Mouse (Mus musculus): ENCODE measurements around the gene Olfr987. TPM values are rescaled to one million over a fixed set of nuclear protein-coding genes. Genes with fewer than 3 reads are reported as not detected.
"Not testable (repeated sequence)": the region's sequence is repeated elsewhere in the genome, so short reads cannot be mapped to it uniquely, and the experiment has no call there.

The Olfr987 gene
- not detected in 2 replicates for total RNA-seq (2014; rRNA removed)
- not detected in 2 replicates for polyA plus RNA-seq (2015; fragmentation: Nextera tagmentation; extraction: Ambion mirVana)

DNA sequence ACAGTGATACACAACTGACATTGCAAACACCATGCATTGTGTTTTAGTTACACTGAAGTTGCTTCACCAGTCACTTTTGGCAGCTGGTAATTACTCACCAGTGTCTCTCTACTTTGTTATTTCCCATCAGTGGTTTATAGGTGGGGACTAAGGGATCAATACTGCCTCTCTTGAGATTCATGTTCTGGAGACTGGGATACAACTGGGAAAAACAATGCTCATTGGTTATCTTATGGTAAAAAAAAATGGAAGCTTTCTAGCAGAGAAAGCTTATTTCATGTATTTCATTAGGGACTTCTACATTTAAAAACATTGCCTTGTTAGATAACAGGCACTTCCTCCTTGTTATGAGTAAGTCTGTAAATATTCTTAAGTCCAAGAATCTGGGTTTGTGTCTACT, at the start of gene Olfr987:
TSS of gene Olfr987 (minus strand) at position 101 of the 400 bp plus-strand sequence.
- H3K4me3 ChIP-seq (ENCODE audit: low read depth, low read length); H3K27ac ChIP-seq (ENCODE audit: low read depth, low read length); ATAC-seq (ENCODE audit: low FRiP score); H3K9ac ChIP-seq (replicated peaks; ENCODE audit: low read length, poor library complexity, severe bottlenecking); H3K9me3 ChIP-seq (ENCODE audit: low read length); H3K4me1 ChIP-seq (ENCODE audit: insufficient read depth, low read length); H3K27me3 ChIP-seq (ENCODE audit: insufficient read depth, low read length); H3K4me2 ChIP-seq (ENCODE audit: low read depth, low read length, poor library complexity, severe bottlenecking); DNase-seq (ENCODE audit: low spot score); H3K36me3 ChIP-seq (ENCODE audit: insufficient read depth, low read length): not testable (repeated sequence)

DNA sequence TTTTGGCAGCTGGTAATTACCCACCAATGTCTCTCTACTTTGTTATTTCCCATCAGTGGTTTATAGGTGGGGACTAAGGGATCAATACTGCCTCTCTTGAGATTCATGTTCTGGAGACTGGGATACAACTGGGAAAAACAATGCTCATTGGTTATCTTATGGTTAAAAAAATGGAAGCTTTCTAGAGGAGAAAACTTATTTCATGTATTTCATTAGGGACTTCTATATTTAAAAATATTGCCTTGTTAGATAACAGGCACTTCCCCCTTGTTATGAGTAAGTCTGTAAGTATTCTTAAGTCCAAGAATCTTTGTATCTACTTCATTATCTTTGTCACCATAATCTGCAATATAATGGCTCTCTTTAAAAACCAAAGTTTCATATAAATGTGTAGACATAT, 24.0 kb upstream of the Olfr987 start, which contains the start of gene Olfr988:
TSS of gene Olfr988 (minus strand) at position 101 of the 400 bp plus-strand sequence.
- not testable (repeated sequence) for H3K27me3 ChIP-seq (ENCODE audit: insufficient read depth, low read length); H3K36me3 ChIP-seq (ENCODE audit: insufficient read depth, low read length); H3K4me2 ChIP-seq (ENCODE audit: low read depth, low read length, poor library complexity, severe bottlenecking); DNase-seq (ENCODE audit: low spot score); H3K4me3 ChIP-seq (ENCODE audit: low read depth, low read length); H3K27ac ChIP-seq (ENCODE audit: low read depth, low read length); H3K4me1 ChIP-seq (ENCODE audit: insufficient read depth, low read length); H3K9ac ChIP-seq (replicated peaks; ENCODE audit: low read length, poor library complexity, severe bottlenecking); H3K9me3 ChIP-seq (ENCODE audit: low read length); ATAC-seq (ENCODE audit: low FRiP score)

DNA sequence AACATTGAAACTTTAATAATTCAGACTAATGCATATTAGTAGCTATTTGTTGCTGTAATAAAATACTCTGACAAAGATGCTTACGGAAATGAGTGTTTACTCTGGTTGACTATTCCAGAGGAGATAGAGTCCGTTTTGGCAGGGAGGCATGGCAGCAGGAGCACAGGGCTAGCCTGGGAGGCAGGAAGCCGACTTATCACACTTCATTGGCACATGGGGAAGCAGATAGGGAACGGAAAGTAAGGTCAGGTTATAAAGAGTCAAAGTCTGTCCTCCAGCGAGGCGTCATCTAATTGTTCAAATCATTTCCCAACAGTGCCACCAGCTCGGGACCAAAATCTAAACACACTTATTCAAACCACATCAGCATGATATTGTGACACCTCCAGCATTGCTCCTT, 857 bp upstream of the Olfr987 start:
- H3K27ac ChIP-seq (ENCODE audit: low read depth, low read length), result no peak overlapping the region
- no peaks in the 10 kb centered on the region for H3K36me3 ChIP-seq (ENCODE audit: insufficient read depth, low read length)
- H3K9me3 ChIP-seq (ENCODE audit: low read length), result no peaks in the 10 kb centered on the region
- H3K4me2 ChIP-seq (ENCODE audit: low read depth, low read length, poor library complexity, severe bottlenecking), result no peak overlapping the region
- no peaks in the 10 kb centered on the region for H3K27me3 ChIP-seq (ENCODE audit: insufficient read depth, low read length)
- WGBS, result 86% methylated on average over 7 of the region's 7 CpGs
- TF ChIP-seq CTCF (IDR thresholded peaks at IDR 0.05), result no peak
- no peak overlapping the region for H3K4me3 ChIP-seq (ENCODE audit: low read depth, low read length)
- H3K9ac ChIP-seq (replicated peaks; ENCODE audit: low read length, poor library complexity, severe bottlenecking), result no peak overlapping the region
- DNase-seq (ENCODE audit: low spot score) (no peak), ATAC-seq (ENCODE audit: low FRiP score) (no peak)
- no peaks in the 10 kb centered on the region for H3K4me1 ChIP-seq (ENCODE audit: insufficient read depth, low read length)

DNA sequence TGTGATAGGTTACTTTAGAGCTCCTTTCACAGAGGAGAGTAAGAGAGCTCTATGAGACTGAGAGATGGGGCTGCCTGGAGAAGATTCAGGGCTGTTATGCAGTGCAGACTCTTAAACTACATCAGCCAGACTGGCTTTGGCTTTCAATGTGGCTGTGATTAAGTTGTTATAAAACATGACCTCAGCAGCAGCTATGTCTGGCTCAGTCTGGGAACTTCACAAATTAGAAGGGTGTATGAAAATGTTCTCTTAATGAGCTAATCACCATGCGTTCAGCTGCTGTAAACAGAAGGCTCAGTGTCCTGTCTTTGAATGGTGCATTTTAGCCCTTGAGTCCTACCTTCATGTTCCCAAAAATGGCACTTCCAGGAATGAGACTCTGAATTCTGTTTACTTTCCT, 20.0 kb downstream of the Olfr987 start:
- no peaks in the 10 kb centered on the region for H3K27me3 ChIP-seq (ENCODE audit: insufficient read depth, low read length)
- no peaks in the 10 kb centered on the region for H3K4me1 ChIP-seq (ENCODE audit: insufficient read depth, low read length)
- H3K9me3 ChIP-seq (ENCODE audit: low read length), result no peaks in the 10 kb centered on the region
- no peak overlapping the region for H3K9ac ChIP-seq (replicated peaks; ENCODE audit: low read length, poor library complexity, severe bottlenecking)
- ATAC-seq (ENCODE audit: low FRiP score) (no peak; the same call in 1 of the 2 replicates), DNase-seq (ENCODE audit: low spot score) (no peak)
- no peak overlapping the region for H3K4me2 ChIP-seq (ENCODE audit: low read depth, low read length, poor library complexity, severe bottlenecking)
- H3K4me3 ChIP-seq (ENCODE audit: low read depth, low read length), result no peak overlapping the region
- 75% methylated on average over 1 of the region's 1 CpGs for WGBS
- no peak overlapping the region for H3K27ac ChIP-seq (ENCODE audit: low read depth, low read length)
- H3K36me3 ChIP-seq (ENCODE audit: insufficient read depth, low read length), result no peaks in the 10 kb centered on the region
- no peak for TF ChIP-seq CTCF (IDR thresholded peaks at IDR 0.05)

DNA sequence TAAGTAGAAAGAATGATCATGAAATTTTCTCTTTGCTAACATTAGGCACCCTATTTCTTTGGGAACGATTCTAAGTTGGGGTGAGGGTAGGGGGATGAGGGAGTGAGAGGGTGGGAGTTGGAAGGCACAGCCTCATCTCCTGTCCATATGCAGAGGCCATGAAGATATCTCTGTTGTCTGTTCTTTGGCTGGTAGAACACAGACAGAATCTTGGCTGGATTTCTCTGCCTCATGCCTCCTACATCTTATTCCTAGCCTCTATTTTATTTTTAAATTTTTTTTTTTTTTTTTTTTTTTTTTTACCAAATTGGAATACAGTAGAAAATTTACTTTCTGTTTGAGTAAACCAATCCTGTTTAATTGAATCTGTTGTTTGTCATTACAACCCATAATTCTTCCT, 53.7 kb downstream of the Olfr987 start:
- no peak for TF ChIP-seq CTCF (IDR thresholded peaks at IDR 0.05)
- Histone ChIP-seq H3K36me3 (ENCODE audit: insufficient read depth, low read length) (no peaks in the 10 kb centered on the region), H3K9ac (replicated peaks; ENCODE audit: low read length, poor library complexity, severe bottlenecking) (no peak overlapping the region), H3K4me3 (ENCODE audit: low read depth, low read length) (no peak overlapping the region), H3K4me1 (ENCODE audit: insufficient read depth, low read length) (no peaks in the 10 kb centered on the region), H3K9me3 (ENCODE audit: low read length) (no peaks in the 10 kb centered on the region), H3K4me2 (ENCODE audit: low read depth, low read length, poor library complexity, severe bottlenecking) (no peak overlapping the region), H3K27ac (ENCODE audit: low read depth, low read length) (no peak overlapping the region), H3K27me3 (ENCODE audit: insufficient read depth, low read length) (no peaks in the 10 kb centered on the region)
- WGBS, result 56% methylated on average over 1 of the region's 1 CpGs
- ATAC-seq (ENCODE audit: low FRiP score) (no peak), DNase-seq (ENCODE audit: low spot score) (no peak)

DNA sequence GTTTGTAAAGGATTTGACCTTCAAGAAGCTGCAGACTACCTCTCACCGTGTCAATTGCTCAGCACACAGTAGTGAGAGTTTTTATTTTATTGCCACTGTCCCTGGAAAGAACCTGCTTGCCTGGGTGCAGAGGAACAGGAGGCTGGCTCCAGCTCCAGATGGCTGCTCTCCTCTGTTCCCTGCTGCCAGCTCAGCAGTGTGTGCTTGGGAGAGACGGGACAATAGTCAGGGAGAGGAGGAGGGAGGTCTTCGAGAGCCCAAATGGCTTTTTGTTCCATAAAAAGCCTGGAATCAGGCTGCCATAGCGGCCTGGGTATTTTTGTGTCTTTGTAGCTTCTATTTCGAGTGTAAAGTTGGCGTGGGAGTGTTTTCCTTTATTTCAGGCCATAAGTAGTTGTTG, 54.5 kb downstream of the Olfr987 start:
- WGBS, result 23% methylated on average over 6 of the region's 6 CpGs
- H3K27ac ChIP-seq (ENCODE audit: low read depth, low read length), result no peak overlapping the region
- no peak overlapping the region for H3K4me2 ChIP-seq (ENCODE audit: low read depth, low read length, poor library complexity, severe bottlenecking)
- no peak overlapping the region for H3K9ac ChIP-seq (replicated peaks; ENCODE audit: low read length, poor library complexity, severe bottlenecking)
- no peak for TF ChIP-seq CTCF (IDR thresholded peaks at IDR 0.05)
- no peaks in the 10 kb centered on the region for H3K9me3 ChIP-seq (ENCODE audit: low read length)
- no peaks in the 10 kb centered on the region for H3K36me3 ChIP-seq (ENCODE audit: insufficient read depth, low read length)
- no peaks in the 10 kb centered on the region for H3K27me3 ChIP-seq (ENCODE audit: insufficient read depth, low read length)
- no peak overlapping the region for H3K4me3 ChIP-seq (ENCODE audit: low read depth, low read length)
- DNase-seq (ENCODE audit: low spot score) (peak; percentile 53), ATAC-seq (ENCODE audit: low FRiP score) (peak; percentile 60; the same call in 1 of the 2 replicates)
- no peaks in the 10 kb centered on the region for H3K4me1 ChIP-seq (ENCODE audit: insufficient read depth, low read length)

Data from midbrain, postnatal 0 days (tissue).